Comparison of ENCODE assay signal across 24 mouse cellular contexts in the genomic region with DNA sequence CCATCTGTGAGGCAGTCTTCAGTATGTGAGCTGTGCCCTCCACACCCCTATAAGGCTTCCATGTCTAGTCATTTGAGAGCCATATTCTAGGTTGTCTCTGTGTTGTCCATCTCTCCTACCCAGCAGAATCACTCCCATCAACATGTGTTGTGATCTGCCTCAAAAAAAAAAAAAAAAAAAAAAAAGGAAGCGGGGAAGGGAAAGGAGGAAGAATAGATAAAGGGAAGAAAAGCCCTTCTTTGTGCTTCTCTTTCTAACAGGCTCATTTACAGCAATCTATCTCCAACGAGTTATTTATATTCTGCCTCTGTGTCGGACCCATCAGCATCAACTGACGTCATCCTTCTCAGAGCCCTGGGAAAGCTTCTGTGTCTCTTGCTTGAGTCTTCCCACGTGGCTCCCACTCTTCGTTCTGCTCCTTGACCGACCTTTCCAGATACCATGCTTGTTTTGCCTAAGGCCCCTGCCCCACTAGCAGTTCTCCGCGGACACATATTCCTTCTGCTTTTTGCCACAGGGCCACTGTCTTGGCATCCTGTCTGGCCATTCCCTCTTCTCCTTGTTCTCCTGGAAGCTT.
A peak's percentile ranks its signal among the peaks of the same experiment; 100 is the strongest.
DNase-seq lines count a peak whose midpoint lies in the region; TF ChIP-seq lines count a peak whose summit lies in the region.
"Had no signal": no experiment of that assay in that cellular context is flagged by ENCODE, and none has a peak within 500 bp of the region (broad histone marks: within the 10 kb centered on the region; RNA-seq: fewer than 3 reads in every experiment).

No protein-coding gene starts in this region.

- TF ChIP-seq POLR2A in cortical plate, adult 2 months (IDR thresholded peaks at IDR 0.05; ENCODE audit: extremely low read depth, insufficient read depth, low read length): no peak

- intact Hi-C loops in left cerebral cortex, adult 2 months (cut with DNase I): loop anchor here (5.0 kb wide), 1 partner anchor 46 kb away; no protein-coding TSS in a partner anchor

- no peak overlapping the region for H3K4me3 ChIP-seq in left cerebral cortex, adult 2 months
- H3K4me3 ChIP-seq in cortical plate, adult 2 months (ENCODE audit: insufficient read depth, low read length): no peak overlapping the region
- H3K4me3 ChIP-seq: embryonic facial prominence, embryonic 10.5 days; embryonic facial prominence, embryonic 13.5 days; erythroblast, embryonic 14.5 days; forebrain, embryonic 12.5 days; forebrain, embryonic 15.5 days; gastrocnemius, adult 2 months; heart, adult 2 months; hindbrain, embryonic 12.5 days; hindbrain, embryonic 15.5 days; intestine, embryonic 15.5 days had no signal

- TF ChIP-seq CTCF in left cerebral cortex, adult 2 months (IDR thresholded peaks at IDR 0.05): no peak
- no peak for TF ChIP-seq CTCF in cortical plate, adult 2 months (IDR thresholded peaks at IDR 0.05; ENCODE audit: extremely low read depth, insufficient read depth, low read length)

- peaks cover 7% of the 10 kb centered on the region for H3K4me1 ChIP-seq in cortical plate, adult 2 months (ENCODE audit: control insufficient read depth, insufficient read depth, low read length)
- H3K4me1 ChIP-seq: embryonic facial prominence, embryonic 10.5 days; embryonic facial prominence, embryonic 13.5 days; forebrain, embryonic 12.5 days; forebrain, embryonic 15.5 days; hindbrain, embryonic 12.5 days; hindbrain, embryonic 15.5 days; intestine, embryonic 15.5 days had no signal

- H3K27ac ChIP-seq in left cerebral cortex, adult 2 months: peak overlapping the region; percentile 19; the same call in 1 of the 2 replicates
- H3K27ac ChIP-seq in cortical plate, adult 2 months (ENCODE audit: insufficient read depth, low read length): 0 out of 2 replicates have a peak overlapping the region, but pooled peaks have one; percentile 72
- H3K27ac ChIP-seq: embryonic facial prominence, embryonic 10.5 days; embryonic facial prominence, embryonic 13.5 days; forebrain, embryonic 12.5 days; forebrain, embryonic 15.5 days; gastrocnemius, adult 2 months; heart, adult 2 months; hindbrain, embryonic 12.5 days; hindbrain, embryonic 15.5 days; intestine, embryonic 15.5 days had no signal

- DNase-seq in left cerebral cortex, adult 2 months (ENCODE audit: extremely low spot score in 1 of 2, low spot score in 2 of 2): no peak
- DNase-seq in left cerebral cortex, adult 9 months (ENCODE audit: low spot score in 2 of 2): no peak
- DNase-seq in MEL-GATA-1-ER (ENCODE audit: extremely low read depth, low read depth): peak; percentile 27
- DNase-seq in kidney, postnatal 14 days: no peak
- DNase-seq in layer of hippocampus, adult 11-12 months (ENCODE audit: low spot score): no peak
- DNase-seq: adrenal gland, adult 8-10 months; adrenal gland, postnatal 25 days; cerebellum, adult 18-20 months; cerebellum, adult 9-10 months; cerebellum, postnatal 25 days; embryo, embryonic 11 days; gastrocnemius, adult 2 months; gastrocnemius, postnatal 14 days; heart, adult 2 months; kidney, adult 11 months had no signal
